Mouse (Mus musculus) bone marrow, adult 2 months (tissue): ENCODE measurements around the gene Vstm2a.

Source experiments
- CTCF ChIP-seq: fragments of 200-500 bp; IDR thresholded peaks from 2 replicates; pipeline ENCODE4 v1.5.1; 2011; ENCODE audit warnings: low read length, control low read depth; ENCODE audit not compliant: control insufficient read depth, insufficient read depth
- POLR2A ChIP-seq: fragments of 200-500 bp; IDR thresholded peaks from 2 replicates; pipeline ENCODE4 v1.6.1; 2011; ENCODE audit warnings: low read depth, mild to moderate bottlenecking, control low read depth, low read length, borderline replicate concordance; ENCODE audit not compliant: control insufficient read depth

DNA sequence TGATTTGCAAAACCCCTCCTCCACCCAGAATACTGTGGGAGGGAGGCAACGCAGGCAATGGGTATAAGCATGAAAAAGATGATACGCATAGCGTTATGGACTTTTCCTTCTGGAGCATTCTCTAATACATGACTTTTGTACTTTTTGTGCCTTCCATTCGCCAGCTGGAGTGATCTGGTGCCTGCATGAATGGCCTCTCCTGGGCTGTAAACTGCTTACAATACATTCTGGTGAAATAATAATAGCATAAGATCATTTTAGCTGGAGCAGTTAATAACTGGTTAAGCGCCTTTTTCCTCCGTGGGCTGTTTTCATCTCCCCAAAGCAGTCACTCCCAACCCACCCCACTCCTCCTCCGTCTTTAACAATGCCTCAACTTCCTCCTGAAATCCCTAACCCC lies 513 bp upstream of the Vstm2a start:
- TF ChIP-seq CTCF (no peak), POLR2A (no peak)
